Mouse (Mus musculus): ENCODE results near the gene Nfrkb. TPM values are rescaled to one million over a fixed set of nuclear protein-coding genes. Genes with fewer than 3 reads are reported as not detected.

Gene Nfrkb
- total RNA-seq, 2 experiments from 2014 or later, result 19.1 to 30.3 TPM

GRCm38 (mm10) chr9:31428971-31429370 is 43.0 kb downstream of the Nfrkb start:
- DNase-seq, result no peak

GRCm38 (mm10) chr9:31430011-31430410 is 44.0 kb downstream of the Nfrkb start:
- DNase-seq, result no peak

- DNase-seq, result peak; percentile 22
Observed at GRCm38 (mm10) chr9:31431751-31432150, 45.8 kb downstream of the Nfrkb start.

- peak; percentile 63 for DNase-seq
Observed at GRCm38 (mm10) chr9:31432336-31432975, 46.5 kb downstream of the Nfrkb start.

- no peak for DNase-seq
Observed at GRCm38 (mm10) chr9:31433431-31433830, 47.4 kb downstream of the Nfrkb start.

- no peak for DNase-seq
Observed at GRCm38 (mm10) chr9:31435415-31435814, 49.4 kb downstream of the Nfrkb start.

- no peak for DNase-seq
Observed at GRCm38 (mm10) chr9:31437861-31438260, 51.9 kb downstream of the Nfrkb start.

GRCm38 (mm10) chr9:31438834-31439233 is 52.8 kb downstream of the Nfrkb start:
- no peak for DNase-seq

- DNase-seq, result no peak
Observed at GRCm38 (mm10) chr9:31439341-31439740, 53.3 kb downstream of the Nfrkb start.

GRCm38 (mm10) chr9:31440366-31440765 is 54.4 kb downstream of the Nfrkb start:
- no peak for DNase-seq

GRCm38 (mm10) chr9:31441487-31441886 is 55.5 kb downstream of the Nfrkb start:
- DNase-seq, result no peak

- no peak for DNase-seq
Observed at GRCm38 (mm10) chr9:31444236-31444635, 58.2 kb downstream of the Nfrkb start.

GRCm38 (mm10) chr9:31449145-31449772 is 63.3 kb downstream of the Nfrkb start:
- DNase-seq, result no peak

GRCm38 (mm10) chr9:31452166-31452565 is 66.2 kb downstream of the Nfrkb start:
- DNase-seq, result peak; percentile 47

- DNase-seq, result no peak
Observed at GRCm38 (mm10) chr9:31454356-31454755, 68.4 kb downstream of the Nfrkb start.

GRCm38 (mm10) chr9:31463190-31463589 is 77.2 kb downstream of the Nfrkb start:
- no peak for DNase-seq

- DNase-seq, result peak; percentile 26
Observed at GRCm38 (mm10) chr9:31463692-31464474, 77.9 kb downstream of the Nfrkb start, which contains the start of gene Tmem45b. Tmem45b (minus strand) TSS chr9:31464462.

Other genes with a start within 250 kb of the Nfrkb start
- gene Aplp2, start 174.4 kb upstream of the Nfrkb start, total RNA-seq (2021), result 100 to 1,000 TPM; 528 to 532 TPM
- gene Prdm10, start 105.7 kb upstream of the Nfrkb start, total RNA-seq (2021), result 1 to 10 TPM; 5.9 to 7.8 TPM
- 10 to 100 TPM; 21.0 to 36.7 TPM for gene Tmem45b, start 78.3 kb downstream of the Nfrkb start, total RNA-seq (2021)